Mouse (Mus musculus): ENCODE measurements around the gene Tbx10. TPM values are rescaled to one million over a fixed set of nuclear protein-coding genes. Genes with fewer than 3 reads are reported as not detected.

Gene Tbx10
- polyA plus RNA-seq (2014; fragmentation: Nextera tagmentation; extraction: Ambion mirVana) = not detected in 2 replicates

- H3K27ac ChIP-seq (replicated peaks; ENCODE audit: low read depth, low read length) = no peak within 1 kb of the TSS
- no peak within 1 kb of the TSS for H3K4me3 ChIP-seq (replicated peaks; ENCODE audit: low read depth, low read length)
- ATAC-seq (ENCODE audit: low FRiP score, low TSS enrichment) (no peak), DNase-seq (no peak)
- WGBS = 54% methylated on average over 5 of the region's 5 CpGs
- H3K4me2 ChIP-seq (ENCODE audit: low read length) = no peak within 1 kb of the TSS
- H3K27me3 ChIP-seq (ENCODE audit: control insufficient read depth, insufficient read depth, low read length) = no peaks in the 10 kb centered on the region
- H3K9ac ChIP-seq (replicated peaks; ENCODE audit: low read length) = no peak within 1 kb of the TSS
- H3K4me1 ChIP-seq (ENCODE audit: control insufficient read depth, insufficient read depth, low read length) = no peaks in the 10 kb centered on the region
- H3K9me3 ChIP-seq (ENCODE audit: control insufficient read depth, low read length) = no peaks in the 10 kb centered on the region
- no peaks in the 10 kb centered on the region for H3K36me3 ChIP-seq (ENCODE audit: control insufficient read depth, insufficient read depth, low read length)
These were observed at the start of gene Tbx10 for GRCm38 (mm10) chr19:3992416-3992815. Tbx10 (plus strand) TSS chr19:3992752.

DNA sequence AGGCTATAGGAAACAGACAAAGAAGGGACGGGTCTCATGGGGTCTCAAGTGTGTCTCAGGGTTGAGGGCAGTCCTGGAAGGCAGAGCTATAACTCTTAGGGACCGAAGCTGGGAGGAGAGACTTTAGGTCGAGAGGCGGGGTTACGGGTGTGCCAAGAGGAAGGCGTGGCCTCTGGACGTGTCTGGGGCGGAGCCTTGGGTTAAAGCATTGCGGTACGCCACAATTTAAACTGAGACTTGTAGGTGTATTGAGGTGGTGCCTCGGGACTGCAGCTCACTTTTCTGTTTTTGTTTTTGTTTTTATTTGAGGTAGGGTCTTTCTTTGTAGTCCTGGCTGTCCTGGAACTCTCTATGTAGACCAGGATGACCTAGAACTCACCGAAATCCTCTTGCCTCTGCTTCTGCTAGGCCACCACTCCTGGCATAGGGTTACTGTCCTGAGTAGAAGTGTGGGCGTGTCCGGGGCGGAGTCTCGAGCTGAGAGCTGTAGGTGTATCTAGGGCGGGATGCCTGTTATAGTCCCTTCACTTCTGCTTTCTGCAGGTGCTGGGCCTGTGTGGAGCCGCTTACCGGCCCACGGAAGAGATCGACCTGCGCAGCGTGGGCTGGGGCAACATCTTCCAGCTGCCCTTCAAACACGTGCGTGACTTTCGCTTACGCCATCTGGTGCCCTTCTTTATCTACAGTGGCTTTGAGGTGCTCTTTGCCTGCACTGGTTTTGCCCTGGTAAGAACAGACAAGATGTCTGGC is 49.4 kb upstream of the Tbx10 start:
- Histone ChIP-seq H3K9me3 (ENCODE audit: control insufficient read depth, low read length) (no peaks in the 10 kb centered on the region), H3K27me3 (ENCODE audit: control insufficient read depth, insufficient read depth, low read length) (no peaks in the 10 kb centered on the region), H3K4me2 (ENCODE audit: low read length) (no peak overlapping the region), H3K4me1 (ENCODE audit: control insufficient read depth, insufficient read depth, low read length) (no peaks in the 10 kb centered on the region), H3K9ac (replicated peaks; ENCODE audit: low read length) (no peak overlapping the region), H3K36me3 (ENCODE audit: control insufficient read depth, insufficient read depth, low read length) (no peaks in the 10 kb centered on the region), H3K4me3 (replicated peaks; ENCODE audit: low read depth, low read length) (no peak overlapping the region), H3K27ac (replicated peaks; ENCODE audit: low read depth, low read length) (no peak overlapping the region)
- ATAC-seq (ENCODE audit: low FRiP score, low TSS enrichment) (no peak), DNase-seq (no peak)
- 23% methylated on average over 27 of the region's 27 CpGs for WGBS

- DNase-seq = no peak
- H3K27ac ChIP-seq (replicated peaks; ENCODE audit: low read depth, low read length) = no peak overlapping the region
- no peaks in the 10 kb centered on the region for H3K9me3 ChIP-seq (ENCODE audit: control insufficient read depth, low read length)
- ATAC-seq (ENCODE audit: low FRiP score, low TSS enrichment) = no peak
- H3K4me1 ChIP-seq (ENCODE audit: control insufficient read depth, insufficient read depth, low read length) = no peaks in the 10 kb centered on the region
- no peak overlapping the region for H3K4me3 ChIP-seq (replicated peaks; ENCODE audit: low read depth, low read length)
- H3K4me2 ChIP-seq (ENCODE audit: low read length) = no peak overlapping the region
- H3K36me3 ChIP-seq (ENCODE audit: control insufficient read depth, insufficient read depth, low read length) = no peaks in the 10 kb centered on the region
- H3K27me3 ChIP-seq (ENCODE audit: control insufficient read depth, insufficient read depth, low read length) = no peaks in the 10 kb centered on the region
- no peak overlapping the region for H3K9ac ChIP-seq (replicated peaks; ENCODE audit: low read length)
- WGBS = 38% methylated on average over 10 of the region's 10 CpGs
These were observed 46.5 kb upstream of the Tbx10 start for GRCm38 (mm10) chr19:3945872-3946564.

DNA sequence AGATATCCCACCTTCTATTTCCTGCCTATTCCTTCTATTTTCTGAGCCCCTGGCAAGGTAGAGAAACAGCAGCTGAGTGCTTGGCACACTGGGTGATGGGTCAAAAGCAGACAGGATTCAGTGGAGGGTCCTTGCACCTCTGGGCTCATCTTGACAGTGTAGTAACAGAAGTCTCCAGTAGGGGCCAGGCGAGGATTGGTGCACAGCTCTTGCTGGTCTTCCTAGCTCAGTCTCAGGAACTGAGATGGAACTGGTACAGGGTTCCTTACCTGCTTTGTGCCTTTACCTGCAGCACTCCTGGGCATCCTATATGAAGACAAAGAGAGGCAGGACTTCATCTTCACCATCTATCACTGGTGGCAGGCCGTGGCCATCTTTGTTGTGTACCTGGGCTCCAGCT is 45.8 kb upstream of the Tbx10 start:
- H3K27me3 ChIP-seq (ENCODE audit: control insufficient read depth, insufficient read depth, low read length) = no peaks in the 10 kb centered on the region
- no peak overlapping the region for H3K4me3 ChIP-seq (replicated peaks; ENCODE audit: low read depth, low read length)
- no peaks in the 10 kb centered on the region for H3K9me3 ChIP-seq (ENCODE audit: control insufficient read depth, low read length)
- peak; percentile 50; the same call in 1 of the 2 replicates for ATAC-seq (ENCODE audit: low FRiP score, low TSS enrichment)
- no peaks in the 10 kb centered on the region for H3K4me1 ChIP-seq (ENCODE audit: control insufficient read depth, insufficient read depth, low read length)
- DNase-seq = peak; percentile 85
- H3K4me2 ChIP-seq (ENCODE audit: low read length) = no peak overlapping the region
- no peak overlapping the region for H3K27ac ChIP-seq (replicated peaks; ENCODE audit: low read depth, low read length)
- no peaks in the 10 kb centered on the region for H3K36me3 ChIP-seq (ENCODE audit: control insufficient read depth, insufficient read depth, low read length)
- H3K9ac ChIP-seq (replicated peaks; ENCODE audit: low read length) = no peak overlapping the region
- 18% methylated on average over 2 of the region's 2 CpGs for WGBS

- H3K4me2 ChIP-seq (ENCODE audit: low read length) = no peak overlapping the region
- H3K27ac ChIP-seq (replicated peaks; ENCODE audit: low read depth, low read length) = no peak overlapping the region
- H3K9ac ChIP-seq (replicated peaks; ENCODE audit: low read length) = no peak overlapping the region
- 74% methylated on average over 3 of the region's 3 CpGs for whole genome bisulfite sequencing
- no peaks in the 10 kb centered on the region for H3K4me1 ChIP-seq (ENCODE audit: control insufficient read depth, insufficient read depth, low read length)
- ATAC-seq (ENCODE audit: low FRiP score, low TSS enrichment) (no peak), DNase-seq (no peak)
- H3K36me3 ChIP-seq (ENCODE audit: control insufficient read depth, insufficient read depth, low read length) = no peaks in the 10 kb centered on the region
- no peak overlapping the region for H3K4me3 ChIP-seq (replicated peaks; ENCODE audit: low read depth, low read length)
- no peaks in the 10 kb centered on the region for H3K9me3 ChIP-seq (ENCODE audit: control insufficient read depth, low read length)
- H3K27me3 ChIP-seq (ENCODE audit: control insufficient read depth, insufficient read depth, low read length) = no peaks in the 10 kb centered on the region
These were observed 44.7 kb upstream of the Tbx10 start for GRCm38 (mm10) chr19:3947813-3948212.

DNA sequence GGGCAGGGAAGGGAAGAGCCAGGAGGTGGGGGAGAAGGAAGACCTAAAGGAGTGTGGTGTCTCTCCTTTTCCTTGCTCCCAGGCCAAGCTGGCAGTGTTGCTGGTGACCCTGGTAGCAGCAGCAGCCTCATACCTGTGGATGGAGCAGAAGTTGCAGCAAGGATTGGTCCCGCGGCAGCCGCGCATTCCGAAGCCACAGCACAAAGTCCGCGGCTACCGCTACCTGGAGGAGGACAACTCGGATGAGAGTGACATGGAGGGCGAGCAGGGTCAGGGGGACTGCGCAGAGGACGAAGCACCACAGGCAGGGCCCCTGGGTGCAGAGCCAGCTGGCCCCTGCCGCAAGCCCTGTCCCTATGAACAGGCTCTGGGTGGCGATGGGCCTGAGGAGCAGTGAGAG is 44.0 kb upstream of the Tbx10 start:
- Histone ChIP-seq H3K4me2 (ENCODE audit: low read length) (no peak overlapping the region), H3K27me3 (ENCODE audit: control insufficient read depth, insufficient read depth, low read length) (no peaks in the 10 kb centered on the region), H3K36me3 (ENCODE audit: control insufficient read depth, insufficient read depth, low read length) (no peaks in the 10 kb centered on the region), H3K9ac (replicated peaks; ENCODE audit: low read length) (no peak overlapping the region), H3K4me3 (replicated peaks; ENCODE audit: low read depth, low read length) (no peak overlapping the region), H3K27ac (replicated peaks; ENCODE audit: low read depth, low read length) (no peak overlapping the region), H3K9me3 (ENCODE audit: control insufficient read depth, low read length) (no peaks in the 10 kb centered on the region), H3K4me1 (ENCODE audit: control insufficient read depth, insufficient read depth, low read length) (no peaks in the 10 kb centered on the region)
- no peak for ATAC-seq (ENCODE audit: low FRiP score, low TSS enrichment)
- DNase-seq = no peak
- WGBS = 73% methylated on average over 14 of the region's 14 CpGs

- ATAC-seq (ENCODE audit: low FRiP score, low TSS enrichment) = no peak
- no peaks in the 10 kb centered on the region for H3K4me1 ChIP-seq (ENCODE audit: control insufficient read depth, insufficient read depth, low read length)
- no peaks in the 10 kb centered on the region for H3K9me3 ChIP-seq (ENCODE audit: control insufficient read depth, low read length)
- H3K27me3 ChIP-seq (ENCODE audit: control insufficient read depth, insufficient read depth, low read length) = no peaks in the 10 kb centered on the region
- H3K9ac ChIP-seq (replicated peaks; ENCODE audit: low read length) = no peak overlapping the region
- no peak overlapping the region for H3K27ac ChIP-seq (replicated peaks; ENCODE audit: low read depth, low read length)
- H3K36me3 ChIP-seq (ENCODE audit: control insufficient read depth, insufficient read depth, low read length) = no peaks in the 10 kb centered on the region
- no peak overlapping the region for H3K4me2 ChIP-seq (ENCODE audit: low read length)
- H3K4me3 ChIP-seq (replicated peaks; ENCODE audit: low read depth, low read length) = no peak overlapping the region
- DNase-seq = no peak
- 79% methylated on average over 3 of the region's 3 CpGs for WGBS
These were observed 42.2 kb upstream of the Tbx10 start for GRCm38 (mm10) chr19:3950331-3950730.

DNA sequence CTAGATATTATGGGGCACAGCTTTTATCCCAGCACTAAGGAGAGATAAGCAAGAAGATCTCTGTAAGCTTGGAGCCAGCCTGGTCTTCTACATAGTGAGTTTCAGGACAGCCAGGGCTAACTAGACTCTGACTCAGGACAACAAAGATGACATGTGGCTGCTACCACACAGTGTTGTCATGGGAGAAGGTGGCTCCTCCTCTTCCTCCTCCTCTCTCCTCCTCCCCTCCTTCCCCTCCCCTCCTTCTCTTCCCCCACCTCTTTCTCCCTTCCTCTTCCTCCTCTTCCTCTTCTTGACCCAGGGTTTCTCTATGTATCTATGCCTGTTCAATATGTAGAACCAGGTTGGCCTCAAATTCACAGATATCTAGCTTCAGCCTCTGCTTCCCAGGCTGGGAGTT is 41.1 kb upstream of the Tbx10 start:
- Histone ChIP-seq H3K4me3 (replicated peaks; ENCODE audit: low read depth, low read length) (no peak overlapping the region), H3K27me3 (ENCODE audit: control insufficient read depth, insufficient read depth, low read length) (no peaks in the 10 kb centered on the region), H3K9ac (replicated peaks; ENCODE audit: low read length) (no peak overlapping the region), H3K4me1 (ENCODE audit: control insufficient read depth, insufficient read depth, low read length) (no peaks in the 10 kb centered on the region), H3K36me3 (ENCODE audit: control insufficient read depth, insufficient read depth, low read length) (no peaks in the 10 kb centered on the region), H3K4me2 (ENCODE audit: low read length) (no peak overlapping the region), H3K27ac (replicated peaks; ENCODE audit: low read depth, low read length) (no peak overlapping the region), H3K9me3 (ENCODE audit: control insufficient read depth, low read length) (no peaks in the 10 kb centered on the region)
- DNase-seq (no peak), ATAC-seq (ENCODE audit: low FRiP score, low TSS enrichment) (no peak)

- DNase-seq (no peak), ATAC-seq (ENCODE audit: low FRiP score, low TSS enrichment) (no peak)
- H3K9me3 ChIP-seq (ENCODE audit: control insufficient read depth, low read length) = no peaks in the 10 kb centered on the region
- H3K9ac ChIP-seq (replicated peaks; ENCODE audit: low read length) = no peak overlapping the region
- H3K27me3 ChIP-seq (ENCODE audit: control insufficient read depth, insufficient read depth, low read length) = no peaks in the 10 kb centered on the region
- no peaks in the 10 kb centered on the region for H3K4me1 ChIP-seq (ENCODE audit: control insufficient read depth, insufficient read depth, low read length)
- no peak overlapping the region for H3K27ac ChIP-seq (replicated peaks; ENCODE audit: low read depth, low read length)
- H3K4me3 ChIP-seq (replicated peaks; ENCODE audit: low read depth, low read length) = no peak overlapping the region
- no peaks in the 10 kb centered on the region for H3K36me3 ChIP-seq (ENCODE audit: control insufficient read depth, insufficient read depth, low read length)
- WGBS = 57% methylated on average over 1 of the region's 1 CpGs
- no peak overlapping the region for H3K4me2 ChIP-seq (ENCODE audit: low read length)
These were observed 40.5 kb upstream of the Tbx10 start for GRCm38 (mm10) chr19:3952099-3952498.

All from midbrain, embryonic 14.5 days (tissue).